Mouse (Mus musculus) megakaryocyte, embryonic 14.5 days (primary cell): Measurements from ENCODE around the gene Fgfr2.

ENCODE experiments used
- FLI1 ChIP-seq: IDR thresholded peaks from 2 replicates; pipeline ENCODE4 v1.6.1; 2012; ENCODE audit warnings: low read length, inconsistent platforms, mixed read lengths
- GATA1 ChIP-seq: IDR thresholded peaks from 3 replicates; pipeline ENCODE4 v1.6.1; 2012; ENCODE audit warnings: mixed read lengths, low read length, inconsistent platforms, borderline replicate concordance

DNA sequence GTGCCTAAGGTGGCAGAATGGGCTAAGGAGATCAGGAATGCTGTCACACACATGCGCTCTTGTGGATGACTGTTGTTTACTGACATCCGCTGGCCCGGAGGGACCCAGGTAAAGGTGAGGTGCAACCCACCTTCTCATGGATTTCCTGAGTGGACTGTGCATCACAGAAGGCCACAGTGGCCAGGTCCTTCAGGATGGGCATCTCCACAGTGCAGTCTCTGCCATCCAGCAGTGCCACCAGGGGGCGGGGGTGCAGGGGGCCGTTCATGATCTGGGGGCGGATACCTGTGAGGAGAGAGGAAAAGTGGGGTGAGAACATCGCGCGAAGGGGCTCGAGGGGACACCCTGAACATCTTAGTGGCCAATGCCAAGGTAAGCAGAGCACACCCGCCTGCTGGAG lies 124.1 kb downstream of the Fgfr2 start:
- TF ChIP-seq GATA1 (no peak), FLI1 (no peak)
